Mouse (Mus musculus) erythroblast, embryonic 14.5 days (primary cell): ENCODE results near the gene Ube2f. TPM values are rescaled to one million over a fixed set of nuclear protein-coding genes. Genes with fewer than 3 reads are reported as not detected.

ENCODE experiments used
- H3K27me3 ChIP-seq: 2 replicates; pipeline ENCODE4 v1.6.1; 2012; ENCODE audit warnings: inconsistent platforms; ENCODE audit not compliant: control insufficient read depth
- H3K36me3 ChIP-seq: 2 replicates; pipeline ENCODE4 v1.6.1; 2012; ENCODE audit warnings: mild to moderate bottlenecking, inconsistent platforms; ENCODE audit not compliant: control insufficient read depth
- H3K4me1 ChIP-seq: 2 replicates; pipeline ENCODE4 v1.6.1; 2012; ENCODE audit warnings: inconsistent platforms; ENCODE audit not compliant: control insufficient read depth
- H3K4me3 ChIP-seq: replicated peaks from 2 replicates; pipeline ENCODE3; 2012; ENCODE audit warnings: moderate library complexity, mild to moderate bottlenecking, inconsistent platforms
- H3K9me3 ChIP-seq: 2 replicates; pipeline ENCODE4 v1.6.1; 2012; ENCODE audit warnings: low read length, inconsistent platforms, mixed read lengths; ENCODE audit not compliant: control insufficient read depth
- GATA1 ChIP-seq: IDR thresholded peaks from 2 replicates; pipeline ENCODE4 v1.6.1; 2012; ENCODE audit warnings: low read length, inconsistent platforms, mixed read lengths
- TAL1 ChIP-seq: IDR thresholded peaks from 3 replicates; pipeline ENCODE4 v1.6.1; 2012; ENCODE audit warnings: low read length, inconsistent platforms, mixed read lengths
- polyA plus RNA-seq: library from polyadenylated mRNA; stranded (reverse); fragments of >175 nt; gene quantifications from 2 replicates; pipeline ENCODE4 v1.2.3, GENCODE M21; 2012

Gene Ube2f
- polyA plus RNA-seq = 3.7 and 3.8 TPM in 2 replicates

DNA sequence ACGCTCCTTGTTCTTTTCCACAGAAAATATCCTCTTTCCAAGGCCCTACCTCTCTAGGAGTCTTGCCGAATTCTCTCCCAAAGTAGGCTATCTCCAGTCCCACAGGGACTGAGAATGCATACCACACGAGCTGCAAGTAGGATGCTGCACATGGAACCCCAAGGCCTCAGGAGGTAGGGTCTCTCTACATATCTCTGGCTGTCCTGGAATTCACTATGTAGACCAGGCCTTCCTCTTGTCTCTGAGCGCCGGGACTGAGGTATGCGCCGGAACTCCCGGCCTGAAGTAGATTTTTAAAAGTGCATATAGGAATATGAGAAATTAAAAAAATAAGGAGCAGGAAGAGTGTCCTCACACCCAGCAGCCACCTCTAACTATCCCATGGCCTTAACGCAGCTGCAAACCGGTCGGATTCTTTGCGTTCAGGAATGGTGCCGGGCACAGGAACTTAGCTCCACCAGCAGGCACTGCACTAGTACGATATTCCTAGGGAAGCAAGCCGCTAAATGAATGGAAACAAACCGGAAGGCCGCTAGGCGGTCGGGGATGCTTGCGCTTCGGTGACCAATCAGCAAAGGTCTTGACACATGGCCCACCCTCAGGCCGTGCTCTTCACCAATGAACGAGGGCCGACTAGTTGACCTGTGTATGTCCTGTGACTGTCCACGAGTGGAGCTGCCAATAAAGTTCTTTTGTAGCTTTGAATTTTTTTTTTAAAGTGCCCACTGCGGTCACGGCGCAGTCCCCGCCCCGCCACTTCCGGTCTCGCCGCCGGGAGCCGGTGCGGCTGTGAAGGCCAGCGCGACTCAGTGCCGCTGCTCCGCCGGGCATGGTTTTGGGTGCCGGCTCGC is at the start of gene Ube2f:
Gene Ube2f, plus strand, starts transcription at position 741 of the 851 bp plus-strand sequence.
- Histone ChIP-seq H3K9me3 (no peaks in the 10 kb centered on the region), H3K4me1 (peaks cover 65% of the 10 kb centered on the region), H3K36me3 (peaks cover 23% of the 10 kb centered on the region), H3K27me3 (no peaks in the 10 kb centered on the region), H3K4me3 (peak within 1 kb of the TSS; percentile 100)
- no peak for TF ChIP-seq TAL1
- no peak for TF ChIP-seq GATA1

DNA sequence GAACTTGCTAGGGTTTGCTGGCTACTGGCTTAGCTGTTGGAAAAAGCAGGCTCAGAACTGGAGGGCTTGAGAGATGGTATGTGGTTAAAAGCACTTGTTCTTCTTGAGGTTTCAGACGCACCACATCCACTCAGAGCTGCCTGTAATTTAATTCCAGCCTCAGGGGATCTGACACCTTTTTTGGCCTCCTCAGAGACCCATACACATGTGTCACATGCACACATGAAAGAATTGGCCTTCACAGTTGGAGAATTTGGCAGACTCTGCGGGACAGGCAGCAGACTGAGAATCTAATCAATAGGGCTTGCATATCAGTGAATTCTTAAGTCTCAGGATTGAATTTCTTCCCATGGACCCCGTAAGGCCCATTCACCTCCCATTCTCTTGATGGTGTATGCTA is 49.0 kb upstream of the Ube2f start:
- no peak overlapping the region for H3K4me3 ChIP-seq
- H3K4me1 ChIP-seq = no peaks in the 10 kb centered on the region
- TF ChIP-seq GATA1 = no peak
- H3K27me3 ChIP-seq = no peaks in the 10 kb centered on the region
- H3K36me3 ChIP-seq = no peaks in the 10 kb centered on the region
- no peaks in the 10 kb centered on the region for H3K9me3 ChIP-seq

DNA sequence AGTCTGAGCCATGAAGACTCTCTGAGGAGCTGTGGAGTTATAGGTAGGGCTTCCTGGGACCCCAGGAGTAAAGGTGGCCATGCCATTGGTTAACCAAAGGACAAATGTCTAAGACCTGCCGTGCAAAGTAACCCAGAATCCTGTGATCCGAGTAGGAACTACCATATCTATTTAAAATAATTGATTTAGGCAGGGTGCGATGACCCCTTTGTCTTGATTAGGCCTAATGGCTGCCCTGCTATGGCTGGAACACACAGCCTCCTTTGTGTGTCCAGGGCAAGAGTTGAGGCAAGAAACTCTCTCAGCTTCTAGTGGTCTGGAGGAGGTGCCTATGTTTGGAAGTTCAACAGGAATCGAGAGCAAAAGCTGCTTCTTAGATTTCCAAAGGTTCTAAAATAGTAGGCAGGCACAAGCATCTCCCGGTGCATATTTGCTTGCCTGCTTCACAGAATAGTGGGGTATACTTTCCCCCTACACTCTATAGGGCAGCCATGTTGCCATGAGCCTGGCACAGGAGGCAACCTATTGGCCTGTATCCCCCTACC is 45.8 kb upstream of the Ube2f start:
- TF ChIP-seq TAL1 = no peak
- no peak for TF ChIP-seq GATA1
- Histone ChIP-seq H3K4me3 (no peak overlapping the region), H3K9me3 (no peaks in the 10 kb centered on the region), H3K4me1 (no peaks in the 10 kb centered on the region), H3K27me3 (no peaks in the 10 kb centered on the region), H3K36me3 (no peaks in the 10 kb centered on the region)

DNA sequence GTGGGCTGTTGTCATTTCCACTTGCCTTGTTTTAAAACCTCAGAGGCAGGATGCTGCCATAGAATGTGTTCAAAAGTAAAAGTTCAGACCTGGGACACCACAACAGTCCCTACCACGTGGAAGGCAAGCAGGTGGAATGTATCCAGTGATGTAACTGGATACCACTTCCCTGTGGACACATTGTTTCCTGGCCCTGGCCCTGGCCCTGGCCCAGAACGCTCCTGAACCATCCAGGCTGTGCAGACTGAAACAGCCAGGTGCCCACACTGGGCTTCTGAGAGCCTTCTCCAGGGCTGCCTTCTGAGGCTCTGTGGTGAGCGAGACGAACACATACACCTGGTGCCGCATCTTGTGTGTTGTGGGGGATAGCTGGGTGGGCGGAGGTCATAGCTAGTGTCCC is 44.5 kb upstream of the Ube2f start:
- Histone ChIP-seq H3K9me3 (no peaks in the 10 kb centered on the region), H3K4me1 (no peaks in the 10 kb centered on the region), H3K4me3 (no peak overlapping the region), H3K36me3 (no peaks in the 10 kb centered on the region), H3K27me3 (no peaks in the 10 kb centered on the region)
- no peak for TF ChIP-seq GATA1
- TF ChIP-seq TAL1 = no peak

DNA sequence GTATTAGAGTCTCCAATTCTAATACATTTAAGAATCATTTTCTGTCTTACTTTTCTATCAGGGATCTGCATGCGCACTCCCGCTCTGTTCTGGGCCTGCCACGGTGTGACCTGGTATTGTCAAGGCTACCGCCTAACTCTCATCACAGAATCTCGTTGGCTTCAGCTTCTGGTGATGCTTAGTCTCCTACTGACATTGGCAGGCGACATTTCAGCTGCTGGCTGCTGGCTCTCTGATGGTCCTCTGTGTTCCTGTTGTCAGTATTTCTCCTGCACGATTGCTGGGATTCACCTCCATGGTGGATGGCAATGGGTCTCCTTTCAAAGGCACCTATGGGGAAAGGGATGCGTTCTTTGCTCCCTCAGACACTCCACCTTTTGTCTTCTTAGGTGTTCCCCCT is 43.8 kb upstream of the Ube2f start:
- Histone ChIP-seq H3K27me3 (no peaks in the 10 kb centered on the region), H3K4me1 (no peaks in the 10 kb centered on the region), H3K4me3 (no peak overlapping the region), H3K9me3 (no peaks in the 10 kb centered on the region), H3K36me3 (no peaks in the 10 kb centered on the region)
- TF ChIP-seq TAL1 (no peak), GATA1 (no peak)

DNA sequence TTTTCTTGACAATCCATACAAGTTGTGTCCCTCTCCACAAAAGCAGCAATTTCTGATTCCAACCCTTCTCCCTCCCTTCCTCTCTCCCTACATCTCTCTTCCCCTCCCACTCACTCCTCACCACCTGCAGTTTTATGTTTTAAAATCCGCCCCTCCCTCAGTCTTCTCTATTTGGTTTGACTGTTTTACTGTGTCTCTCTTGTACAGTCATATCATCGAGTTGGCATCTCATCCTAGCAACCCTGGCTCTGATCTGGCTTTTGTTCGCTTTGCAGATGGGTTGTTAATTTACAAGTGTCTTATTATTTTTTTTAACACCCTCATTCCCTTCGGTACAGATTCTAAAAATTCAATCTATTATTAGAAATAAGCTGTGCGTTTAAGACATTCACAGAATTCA is 43.2 kb upstream of the Ube2f start:
- no peaks in the 10 kb centered on the region for H3K9me3 ChIP-seq
- no peak overlapping the region for H3K4me3 ChIP-seq
- no peaks in the 10 kb centered on the region for H3K36me3 ChIP-seq
- TF ChIP-seq TAL1 (no peak), GATA1 (no peak)
- H3K4me1 ChIP-seq = no peaks in the 10 kb centered on the region
- no peaks in the 10 kb centered on the region for H3K27me3 ChIP-seq

DNA sequence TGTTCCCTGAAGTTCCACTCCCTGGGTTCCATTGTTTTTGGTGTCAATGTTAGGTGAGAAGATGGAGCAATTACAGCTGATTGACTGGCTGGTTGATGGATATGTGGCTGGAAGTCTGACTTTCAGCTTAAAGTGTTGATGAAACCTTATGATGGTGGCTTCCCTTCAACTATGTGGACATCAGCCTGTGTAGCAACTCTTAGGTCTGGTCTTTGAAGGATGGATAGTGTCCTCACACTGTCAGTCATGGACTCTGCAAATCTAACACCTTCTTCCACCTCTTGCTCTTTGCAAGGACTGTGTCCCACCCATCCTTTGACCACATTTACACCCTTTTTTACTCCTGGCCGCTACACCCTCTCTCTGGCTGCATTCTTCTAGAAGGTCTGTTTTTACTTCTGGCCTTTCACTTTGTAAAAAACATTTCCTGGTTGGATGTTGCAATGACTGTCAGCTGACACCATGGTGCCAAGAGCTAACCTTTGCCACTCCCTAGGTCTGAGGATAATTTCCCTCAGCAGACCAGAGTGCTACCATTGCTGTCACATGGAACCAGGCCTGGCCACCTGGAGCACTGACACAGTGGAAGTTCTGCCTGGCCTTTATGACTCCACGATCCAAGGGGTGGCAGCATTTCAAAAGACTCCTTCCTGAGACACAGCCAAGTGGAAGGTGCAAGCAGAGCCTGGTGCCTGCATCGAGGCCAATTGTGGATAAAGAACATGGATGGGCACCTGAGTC is 42.6 kb upstream of the Ube2f start:
- Histone ChIP-seq H3K27me3 (no peaks in the 10 kb centered on the region), H3K4me1 (no peaks in the 10 kb centered on the region), H3K9me3 (no peaks in the 10 kb centered on the region), H3K4me3 (no peak overlapping the region), H3K36me3 (no peaks in the 10 kb centered on the region)
- no peak for TF ChIP-seq TAL1
- no peak for TF ChIP-seq GATA1

DNA sequence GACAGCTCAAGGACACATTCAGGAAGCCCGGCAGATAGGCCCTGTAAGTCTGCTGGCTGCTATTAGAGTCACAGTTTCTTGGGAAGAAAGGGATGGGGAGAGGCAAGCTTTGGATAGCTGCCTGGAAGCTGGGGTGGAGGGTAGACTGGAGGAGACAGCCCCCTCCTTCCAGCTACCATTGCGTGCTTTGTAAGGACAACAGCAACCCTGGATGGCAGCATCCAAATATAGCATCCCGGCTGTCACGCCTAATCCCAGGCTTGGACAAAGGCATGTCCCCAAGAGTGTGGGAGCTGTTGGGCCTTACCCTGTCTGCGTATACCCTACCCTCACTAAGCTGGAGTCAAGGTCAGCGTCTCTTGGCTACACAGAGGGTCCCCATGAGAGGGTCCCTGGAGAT is 40.8 kb upstream of the Ube2f start:
- TF ChIP-seq GATA1 (no peak), TAL1 (no peak)
- H3K4me3 ChIP-seq = no peak overlapping the region
- no peaks in the 10 kb centered on the region for H3K27me3 ChIP-seq
- H3K36me3 ChIP-seq = no peaks in the 10 kb centered on the region
- H3K4me1 ChIP-seq = no peaks in the 10 kb centered on the region
- H3K9me3 ChIP-seq = no peaks in the 10 kb centered on the region

DNA sequence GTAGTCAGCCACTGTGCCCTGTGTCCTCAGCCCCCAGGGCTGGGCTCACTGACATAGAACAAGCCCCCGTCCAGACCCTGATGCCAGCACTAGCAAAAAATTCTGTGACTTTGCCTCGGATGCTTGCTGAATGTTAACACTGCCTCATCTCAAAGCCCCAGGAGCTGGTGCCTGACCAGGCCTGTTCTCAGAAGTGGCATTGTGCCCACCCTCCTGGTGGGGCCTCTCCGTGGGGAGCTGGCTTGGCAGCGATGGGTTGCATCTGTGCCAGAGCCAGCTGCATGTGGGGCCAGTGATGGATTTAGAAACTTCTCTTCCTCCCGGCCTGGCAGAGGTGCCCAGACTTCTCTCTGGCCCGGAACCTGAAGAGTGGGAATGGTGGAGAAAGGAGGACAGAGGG is 40.3 kb upstream of the Ube2f start:
- Histone ChIP-seq H3K4me1 (no peaks in the 10 kb centered on the region), H3K9me3 (no peaks in the 10 kb centered on the region), H3K27me3 (no peaks in the 10 kb centered on the region), H3K4me3 (no peak overlapping the region), H3K36me3 (no peaks in the 10 kb centered on the region)
- TF ChIP-seq TAL1 = no peak
- no peak for TF ChIP-seq GATA1
